Mouse (Mus musculus) yolk sac, embryonic 10.5 days (tissue): ENCODE data around the gene Pde1c.
A peak's percentile ranks its signal among the peaks of the same experiment; 100 is the strongest.
"Not testable (repeated sequence)": the region's sequence is repeated elsewhere in the genome, so short reads cannot be mapped to it uniquely, and the experiment has no call there.

Experiments used
- DNase-seq: peaks from one replicate; pipeline ENCODE4 v3.0.0-alpha.2; 2017; ENCODE audit warnings: low spot score

Pde1c gene

GRCm38 (mm10) chr6:56568470-56569372, at the start of gene Pde1c:
Gene Pde1c, minus strand, starts transcription at chr6:56569103.
- DNase-seq = peak; percentile 20

GRCm38 (mm10) chr6:56616982-56617613, 48.2 kb upstream of the Pde1c start:
- DNase-seq = peak; percentile 25

- no peak for DNase-seq
Observed at GRCm38 (mm10) chr6:56616228-56616981, 47.5 kb upstream of the Pde1c start.

GRCm38 (mm10) chr6:56609529-56609928, 40.6 kb upstream of the Pde1c start:
- DNase-seq = not testable (repeated sequence)

- DNase-seq = peak; percentile 40
Observed at GRCm38 (mm10) chr6:56608277-56608676, 39.4 kb upstream of the Pde1c start.

- DNase-seq = no peak
Observed at GRCm38 (mm10) chr6:56579568-56579967, 10.7 kb upstream of the Pde1c start.

GRCm38 (mm10) chr6:56560891-56561290, 8.0 kb downstream of the Pde1c start:
- no peak for DNase-seq

- DNase-seq = no peak
Observed at GRCm38 (mm10) chr6:56560474-56560888, 8.4 kb downstream of the Pde1c start.

GRCm38 (mm10) chr6:56558711-56559110, 10.2 kb downstream of the Pde1c start:
- DNase-seq = no peak

GRCm38 (mm10) chr6:56555848-56556247, 13.1 kb downstream of the Pde1c start:
- DNase-seq = no peak

- no peak for DNase-seq
Observed at GRCm38 (mm10) chr6:56555382-56555781, 13.5 kb downstream of the Pde1c start.

- DNase-seq = no peak
Observed at GRCm38 (mm10) chr6:56551022-56551421, 17.9 kb downstream of the Pde1c start.

GRCm38 (mm10) chr6:56540247-56540646, 28.7 kb downstream of the Pde1c start:
- DNase-seq = no peak

- no peak for DNase-seq
Observed at GRCm38 (mm10) chr6:56534653-56535052, 34.2 kb downstream of the Pde1c start.

- DNase-seq = no peak
Observed at GRCm38 (mm10) chr6:56532257-56532656, 36.6 kb downstream of the Pde1c start.

GRCm38 (mm10) chr6:56523938-56524866, 44.7 kb downstream of the Pde1c start:
- DNase-seq = no peak

- no peak for DNase-seq
Observed at GRCm38 (mm10) chr6:56489161-56489560, 79.7 kb downstream of the Pde1c start.

- DNase-seq = no peak
Observed at GRCm38 (mm10) chr6:56485078-56485477, 83.8 kb downstream of the Pde1c start.

GRCm38 (mm10) chr6:56480914-56481482, 87.9 kb downstream of the Pde1c start:
- DNase-seq = peak; percentile 3

- no peak for DNase-seq
Observed at GRCm38 (mm10) chr6:56476581-56476980, 92.3 kb downstream of the Pde1c start.

- no peak for DNase-seq
Observed at GRCm38 (mm10) chr6:56458098-56458497, 110.8 kb downstream of the Pde1c start.
